Mouse (Mus musculus) mouse embryonic stem cell (cell line): ENCODE data around the gene Tsen54.

ENCODE experiments used
- in situ Hi-C, 2 experiments: fragments of 300-500 bp; cut with MboI; formaldehyde crosslinking; loops; 1 replicate in 1 of 2; 3 replicates in 1 of 2; pipeline ENCODE4 v1.14.3; 2019 to 2020; ENCODE audit warnings: low sequenced_read_pairs in 2 of 2, low pct_unique_long_range_greater_than_20kb in 1 of 2, mixed read lengths in 1 of 2; ENCODE audit not compliant: unreplicated experiment in 1 of 2

Tsen54 gene

GRCm38 (mm10) chr11:115821001-115821400 lies 6.5 kb downstream of the Tsen54 start:
- in situ Hi-C loops = loop anchor here in 1 of 2 experiments (5.0 kb wide), 1 partner anchor 36 kb away; the partner anchor contains the start of gene Myo15b

- in situ Hi-C loops = loop anchor here in 1 of 2 experiments (5.0 kb wide), 1 partner anchor 33 kb away; the partner anchor contains the start of gene Myo15b
Observed at GRCm38 (mm10) chr11:115823774-115824740, 9.5 kb downstream of the Tsen54 start, which contains the start of gene Llgl2. Gene Llgl2 (plus strand): TSS chr11:115824049.

- in situ Hi-C loops = loop anchor here in 1 of 2 experiments (5.0 kb wide), 1 partner anchor 32 kb away; the partner anchor contains the start of gene Myo15b
Observed at GRCm38 (mm10) chr11:115824813-115825212, 10.3 kb downstream of the Tsen54 start.

GRCm38 (mm10) chr11:115826487-115826886 lies 12.0 kb downstream of the Tsen54 start:
- in situ Hi-C loops = no loop called here

- in situ Hi-C loops = no loop called here
Observed at GRCm38 (mm10) chr11:115827624-115828023, 13.1 kb downstream of the Tsen54 start.

GRCm38 (mm10) chr11:115829036-115829435 lies 14.5 kb downstream of the Tsen54 start:
- in situ Hi-C loops = no loop called here

GRCm38 (mm10) chr11:115830550-115831325 lies 16.2 kb downstream of the Tsen54 start:
- in situ Hi-C loops = no loop called here

GRCm38 (mm10) chr11:115831518-115831917 lies 17.0 kb downstream of the Tsen54 start:
- in situ Hi-C loops = no loop called here

GRCm38 (mm10) chr11:115832064-115832463 lies 17.5 kb downstream of the Tsen54 start:
- in situ Hi-C loops = no loop called here

- in situ Hi-C loops = no loop called here
Observed at GRCm38 (mm10) chr11:115832523-115832922, 18.0 kb downstream of the Tsen54 start.

- in situ Hi-C loops = no loop called here
Observed at GRCm38 (mm10) chr11:115833021-115833513, 18.5 kb downstream of the Tsen54 start.

GRCm38 (mm10) chr11:115834033-115834432 lies 19.5 kb downstream of the Tsen54 start:
- in situ Hi-C loops = no loop called here

GRCm38 (mm10) chr11:115836656-115837395 lies 22.3 kb downstream of the Tsen54 start:
- in situ Hi-C loops = no loop called here

GRCm38 (mm10) chr11:115837606-115838345 lies 23.3 kb downstream of the Tsen54 start:
- in situ Hi-C loops = no loop called here

- in situ Hi-C loops = no loop called here
Observed at GRCm38 (mm10) chr11:115838895-115839311, 24.4 kb downstream of the Tsen54 start.

GRCm38 (mm10) chr11:115839732-115840131 lies 25.2 kb downstream of the Tsen54 start:
- in situ Hi-C loops = no loop called here

GRCm38 (mm10) chr11:115841044-115841443 lies 26.5 kb downstream of the Tsen54 start:
- in situ Hi-C loops = no loop called here
